Mouse (Mus musculus) myocyte (in vitro differentiated cells): ENCODE results near the gene Kxd1.

Source experiments
- E2F4 ChIP-seq: IDR thresholded peaks from one replicate; pipeline ENCODE4 v1.6.1; 2011; ENCODE audit warnings: mild to moderate bottlenecking, control low read depth, moderate library complexity; ENCODE audit not compliant: insufficient read depth
- MAX ChIP-seq: IDR thresholded peaks from one replicate; pipeline ENCODE4 v1.6.1; 2011; ENCODE audit warnings: low read depth, mild to moderate bottlenecking, control low read depth
- MYOD1 ChIP-seq, 3 experiments: IDR thresholded peaks; one replicate each; pipeline ENCODE4 v1.6.1; 2011; ENCODE audit warnings: control low read depth in 2 of 3, low read depth in 2 of 3, mild to moderate bottlenecking in 2 of 3, moderate library complexity in 1 of 3; ENCODE audit not compliant: insufficient read length in 2 of 3, control insufficient read depth in 1 of 3
- MYOG ChIP-seq, 3 experiments: IDR thresholded peaks; one replicate each; pipeline ENCODE4 v1.6.1; 2011; ENCODE audit warnings: control low read depth in 2 of 3, low read depth in 2 of 3, mild to moderate bottlenecking in 2 of 3; ENCODE audit not compliant: insufficient read length in 2 of 3, control insufficient read depth in 1 of 3, insufficient read depth in 1 of 3
- POLR2A ChIP-seq: IDR thresholded peaks from one replicate; pipeline ENCODE4 v1.6.1; 2011; ENCODE audit warnings: low read depth, mild to moderate bottlenecking, control low read depth, moderate library complexity; ENCODE audit not compliant: insufficient read length
- POLR2AphosphoS2 ChIP-seq: IDR thresholded peaks from one replicate; pipeline ENCODE4 v1.6.1; 2011; ENCODE audit warnings: low read depth, control low read depth; ENCODE audit not compliant: insufficient read length
- TCF12 ChIP-seq: IDR thresholded peaks from one replicate; pipeline ENCODE4 v1.6.1; 2011; ENCODE audit warnings: mild to moderate bottlenecking, control low read depth; ENCODE audit not compliant: poor library complexity, insufficient read depth, severe bottlenecking
- TCF3 ChIP-seq: IDR thresholded peaks from one replicate; pipeline ENCODE4 v1.6.1; 2011; ENCODE audit warnings: low read depth, control low read depth; ENCODE audit not compliant: insufficient read length
- USF1 ChIP-seq: IDR thresholded peaks from one replicate; pipeline ENCODE4 v1.6.1; 2011; ENCODE audit warnings: low read depth, mild to moderate bottlenecking, control low read depth, moderate library complexity

DNA sequence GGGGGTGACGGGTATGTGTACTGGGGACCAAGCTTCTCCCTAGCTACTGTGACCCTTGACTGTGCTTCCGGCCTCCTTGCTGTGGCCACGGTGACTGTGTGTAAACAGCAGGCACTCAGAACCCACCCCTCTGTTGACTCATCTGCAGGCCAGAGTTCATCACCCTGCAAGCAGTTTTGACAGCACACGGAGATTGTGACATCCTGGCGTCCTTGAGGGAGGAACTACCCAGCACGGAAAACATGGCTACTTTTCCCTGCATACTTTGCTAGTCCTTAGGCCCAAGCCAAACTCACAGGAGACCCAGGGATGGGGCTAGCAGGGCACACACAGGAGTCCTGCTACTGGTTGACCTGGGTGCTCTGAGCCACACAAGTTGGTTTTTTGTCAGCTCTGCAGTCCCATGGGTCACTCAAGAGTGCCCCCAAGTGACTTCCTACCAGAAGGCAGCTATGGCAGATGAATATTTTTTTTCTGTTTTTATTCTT is 16.5 kb upstream of the Kxd1 start:
- no peak for TF ChIP-seq POLR2A
- TF ChIP-seq USF1: no peak
- no peak for TF ChIP-seq TCF12
- no peak for TF ChIP-seq MYOG (IDR thresholded peaks at IDR 0.05; ENCODE audit: control insufficient read depth in 1 of 3, insufficient read depth in 1 of 3, insufficient read length in 2 of 3, low read depth in 2 of 3)
- no peak for TF ChIP-seq MAX
- TF ChIP-seq POLR2AphosphoS2: no peak
- no peak for TF ChIP-seq E2F4
- no peak for TF ChIP-seq MYOD1 (IDR thresholded peaks at IDR 0.05; ENCODE audit: control insufficient read depth in 1 of 3, insufficient read length in 2 of 3, low read depth in 2 of 3)
- no peak for TF ChIP-seq TCF3
